Mouse (Mus musculus): ENCODE measurements around the gene Fam71b. TPM values are rescaled to one million over a fixed set of nuclear protein-coding genes. Genes with fewer than 3 reads are reported as not detected.
"Not testable (repeated sequence)": the region's sequence is repeated elsewhere in the genome, so short reads cannot be mapped to it uniquely, and the experiment has no call there.

Fam71b gene
- polyA plus RNA-seq, 1 experiment from 2014 or later, result not detected

DNA sequence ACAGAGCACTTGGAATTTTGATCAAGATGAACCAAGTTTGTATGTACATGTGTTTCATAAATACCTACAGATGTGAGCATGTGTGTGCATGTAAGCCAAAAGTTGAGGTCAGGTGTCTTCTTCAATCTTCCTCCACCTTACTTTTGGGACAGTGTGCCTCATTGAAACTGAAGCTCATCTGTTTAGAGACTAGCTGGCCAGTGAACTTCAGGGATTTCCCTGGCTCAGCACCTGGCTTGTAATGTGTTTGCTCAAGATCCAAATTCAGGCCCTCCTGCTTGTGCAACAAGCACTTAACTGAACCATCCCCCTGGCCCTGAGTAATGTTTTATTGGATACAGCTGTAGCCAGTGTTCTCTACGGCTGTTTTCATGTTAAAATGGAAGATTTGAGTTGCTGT is 22.1 kb downstream of the Fam71b start:
- no peak for TF ChIP-seq CTCF (IDR thresholded peaks at IDR 0.05; ENCODE audit: low read depth)
- no peak overlapping the region for H3K4me3 ChIP-seq (replicated peaks; ENCODE audit: low read depth, low read length)
- no peaks in the 10 kb centered on the region for H3K4me1 ChIP-seq (replicated peaks; ENCODE audit: insufficient read depth, low read length)
- H3K27me3 ChIP-seq (ENCODE audit: insufficient read depth, low read length), result no peaks in the 10 kb centered on the region
- no peak overlapping the region for H3K4me2 ChIP-seq (ENCODE audit: low read length)
- H3K36me3 ChIP-seq (ENCODE audit: insufficient read depth, low read length), result no peaks in the 10 kb centered on the region
- no peaks in the 10 kb centered on the region for H3K9me3 ChIP-seq (replicated peaks; ENCODE audit: low read length)
- DNase-seq (ENCODE audit: low spot score) (no peak), ATAC-seq (replicated peaks; ENCODE audit: low FRiP score, low read depth) (no peak)
- H3K9ac ChIP-seq (ENCODE audit: low read depth, low read length), result no peak overlapping the region
- H3K27ac ChIP-seq, result no peak overlapping the region
- 46% methylated on average over 1 of the region's 1 CpGs for WGBS

DNA sequence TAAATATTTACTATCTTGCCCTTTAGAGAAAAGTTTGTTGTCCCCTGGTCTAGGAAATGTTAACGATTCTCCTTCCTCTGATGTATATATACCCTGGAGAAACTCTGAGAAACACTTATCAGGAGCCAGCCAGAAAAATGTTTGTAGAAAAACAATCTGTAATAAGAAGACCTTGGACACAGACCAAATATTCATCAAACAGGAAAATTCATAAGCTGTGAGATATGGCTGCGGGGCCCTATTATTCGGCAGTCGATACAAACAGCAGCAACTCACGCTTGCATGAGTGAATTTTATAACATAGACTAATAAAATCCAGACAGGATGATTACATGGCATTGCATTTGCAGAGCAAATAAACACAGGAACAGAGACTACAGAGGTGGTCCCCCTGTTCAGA is 22.5 kb downstream of the Fam71b start:
- Histone ChIP-seq H3K4me3 (replicated peaks; ENCODE audit: low read depth, low read length) (no peak overlapping the region), H3K9ac (ENCODE audit: low read depth, low read length) (no peak overlapping the region), H3K9me3 (replicated peaks; ENCODE audit: low read length) (no peaks in the 10 kb centered on the region), H3K27ac (no peak overlapping the region), H3K27me3 (ENCODE audit: insufficient read depth, low read length) (no peaks in the 10 kb centered on the region), H3K4me1 (replicated peaks; ENCODE audit: insufficient read depth, low read length) (no peaks in the 10 kb centered on the region), H3K36me3 (ENCODE audit: insufficient read depth, low read length) (no peaks in the 10 kb centered on the region), H3K4me2 (ENCODE audit: low read length) (no peak overlapping the region)
- ATAC-seq (replicated peaks; ENCODE audit: low FRiP score, low read depth) (no peak), DNase-seq (ENCODE audit: low spot score) (no peak)
- whole genome bisulfite sequencing, result 63% methylated on average over 5 of the region's 5 CpGs
- TF ChIP-seq CTCF (IDR thresholded peaks at IDR 0.05; ENCODE audit: low read depth), result no peak

DNA sequence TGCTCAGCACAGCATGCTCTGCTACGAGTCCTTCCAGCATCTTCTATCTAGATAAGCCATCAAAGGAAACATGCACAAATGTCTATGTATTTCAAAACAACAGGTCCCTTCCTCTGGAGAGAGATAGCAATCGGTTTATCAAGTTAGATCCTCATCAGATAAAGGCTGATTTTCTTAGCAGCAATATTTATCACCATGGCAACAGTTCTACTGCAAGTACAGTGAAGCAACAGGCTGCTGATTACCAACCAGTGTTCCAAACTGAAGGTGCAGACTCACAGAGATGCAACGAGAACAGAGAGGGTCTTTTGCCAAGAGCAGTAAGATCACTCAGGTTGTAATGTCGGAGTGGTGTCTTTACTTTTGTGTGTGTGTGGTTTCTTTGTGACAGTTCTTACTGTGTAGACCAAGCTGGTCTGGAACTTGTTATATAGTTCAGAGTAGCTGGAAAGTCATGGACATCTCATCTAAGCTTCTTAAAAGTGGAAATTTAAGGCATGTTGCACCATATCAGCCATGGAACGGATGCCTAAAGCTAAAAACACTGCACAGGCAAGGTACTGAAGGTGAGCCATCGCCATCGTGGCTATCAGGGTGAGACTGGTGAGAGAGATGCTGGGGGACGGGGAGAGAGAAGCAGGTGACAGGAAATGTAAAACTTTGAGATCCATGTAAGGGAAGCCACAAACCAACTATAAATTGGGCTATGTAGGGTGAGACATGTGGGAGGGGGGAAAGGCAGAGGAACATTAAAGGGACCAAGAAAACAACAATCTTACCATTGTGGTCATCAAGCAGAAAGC is 24.9 kb downstream of the Fam71b start:
- no peak overlapping the region for H3K27ac ChIP-seq
- no peak overlapping the region for H3K4me2 ChIP-seq (ENCODE audit: low read length)
- H3K36me3 ChIP-seq (ENCODE audit: insufficient read depth, low read length), result no peaks in the 10 kb centered on the region
- H3K4me3 ChIP-seq (replicated peaks; ENCODE audit: low read depth, low read length), result no peak overlapping the region
- WGBS, result 78% methylated on average over 8 of the region's 8 CpGs
- H3K9ac ChIP-seq (ENCODE audit: low read depth, low read length), result no peak overlapping the region
- TF ChIP-seq CTCF (IDR thresholded peaks at IDR 0.05; ENCODE audit: low read depth), result no peak
- H3K9me3 ChIP-seq (replicated peaks; ENCODE audit: low read length), result no peaks in the 10 kb centered on the region
- no peaks in the 10 kb centered on the region for H3K27me3 ChIP-seq (ENCODE audit: insufficient read depth, low read length)
- no peak for DNase-seq (ENCODE audit: low spot score)
- ATAC-seq (replicated peaks; ENCODE audit: low FRiP score, low read depth), result no peak
- no peaks in the 10 kb centered on the region for H3K4me1 ChIP-seq (replicated peaks; ENCODE audit: insufficient read depth, low read length)

DNA sequence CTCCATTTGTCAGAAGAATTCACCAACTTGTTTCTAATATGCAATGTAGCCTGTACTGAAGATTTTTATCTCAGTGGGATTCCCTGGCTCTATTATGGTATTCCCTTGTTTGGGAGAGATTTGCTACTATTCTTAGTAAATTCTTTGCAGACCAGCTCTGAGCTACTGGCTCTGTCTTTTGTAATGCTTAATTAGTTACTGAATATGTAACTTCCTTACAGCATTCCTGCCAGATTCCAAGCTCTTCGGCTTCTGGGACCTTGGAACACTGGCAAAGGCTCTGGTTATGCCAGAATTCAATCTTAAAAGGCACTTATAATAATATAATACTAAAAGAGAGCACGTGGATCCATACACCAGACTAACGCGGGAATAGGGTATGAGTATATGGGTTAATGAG is 31.8 kb downstream of the Fam71b start:
- H3K9me3 ChIP-seq (replicated peaks; ENCODE audit: low read length); H3K36me3 ChIP-seq (ENCODE audit: insufficient read depth, low read length); ATAC-seq (replicated peaks; ENCODE audit: low FRiP score, low read depth); H3K27me3 ChIP-seq (ENCODE audit: insufficient read depth, low read length); H3K4me2 ChIP-seq (ENCODE audit: low read length); H3K9ac ChIP-seq (ENCODE audit: low read depth, low read length); H3K4me1 ChIP-seq (replicated peaks; ENCODE audit: insufficient read depth, low read length); DNase-seq (ENCODE audit: low spot score); H3K4me3 ChIP-seq (replicated peaks; ENCODE audit: low read depth, low read length): not testable (repeated sequence)
- 0 out of 2 replicates have a peak overlapping the region, but pooled peaks have one; percentile 19 for H3K27ac ChIP-seq
- WGBS, result 35% methylated on average over 4 of the region's 4 CpGs

DNA sequence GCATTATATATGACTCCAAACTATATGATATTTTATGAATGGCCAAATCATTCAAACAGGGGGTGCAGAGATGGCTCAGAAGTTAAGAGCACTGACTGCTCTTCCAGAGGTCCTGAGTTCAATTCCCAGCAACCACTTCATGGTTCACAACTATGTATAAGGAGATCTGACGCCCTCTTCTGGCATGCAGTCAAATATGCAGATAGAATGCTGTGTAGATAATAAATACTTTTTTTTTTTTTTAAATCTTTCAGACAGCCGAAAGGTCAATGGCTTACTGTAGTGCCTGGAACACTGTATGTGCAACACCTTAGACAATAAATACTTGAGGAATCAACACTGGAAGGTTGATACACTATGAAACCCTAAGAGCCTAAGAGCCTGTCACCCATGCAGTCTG is 33.8 kb downstream of the Fam71b start:
- Histone ChIP-seq H3K9me3 (replicated peaks; ENCODE audit: low read length) (no peaks in the 10 kb centered on the region), H3K27ac (no peak overlapping the region), H3K4me2 (ENCODE audit: low read length) (no peak overlapping the region), H3K9ac (ENCODE audit: low read depth, low read length) (no peak overlapping the region), H3K27me3 (ENCODE audit: insufficient read depth, low read length) (no peaks in the 10 kb centered on the region), H3K4me3 (replicated peaks; ENCODE audit: low read depth, low read length) (no peak overlapping the region), H3K36me3 (ENCODE audit: insufficient read depth, low read length) (no peaks in the 10 kb centered on the region), H3K4me1 (replicated peaks; ENCODE audit: insufficient read depth, low read length) (no peaks in the 10 kb centered on the region)
- ATAC-seq (replicated peaks; ENCODE audit: low FRiP score, low read depth), result no peak
- no peak for DNase-seq (ENCODE audit: low spot score)
- WGBS, result 94% methylated on average over 2 of the region's 2 CpGs
- TF ChIP-seq CTCF (IDR thresholded peaks at IDR 0.05; ENCODE audit: low read depth), result no peak

DNA sequence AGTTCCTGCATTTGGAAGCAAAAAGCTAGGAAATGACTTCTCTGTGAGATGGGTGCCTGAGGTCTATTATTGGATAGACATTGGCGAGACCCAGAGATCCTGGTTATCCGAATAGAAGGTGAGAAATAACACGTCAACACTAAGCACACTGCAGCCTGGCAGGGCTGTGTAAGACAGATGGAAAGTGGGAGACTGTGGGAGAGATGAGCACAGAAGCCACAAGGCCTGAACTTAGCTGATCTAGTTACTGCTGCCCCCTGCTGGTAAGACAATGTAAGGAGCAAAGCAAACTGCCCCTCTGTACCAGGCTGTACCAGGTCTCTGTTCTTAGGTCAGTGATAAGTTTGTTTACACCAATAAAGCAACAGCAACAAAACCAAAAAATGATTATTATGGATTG is 34.8 kb downstream of the Fam71b start:
- 27% methylated on average over 3 of the region's 3 CpGs for WGBS
- H3K9me3 ChIP-seq (replicated peaks; ENCODE audit: low read length), result no peaks in the 10 kb centered on the region

GRCm38 (mm10) chr11:46435363-46435762 is 39.0 kb downstream of the Fam71b start:
- Histone ChIP-seq H3K27me3 (ENCODE audit: insufficient read depth, low read length) (no peaks in the 10 kb centered on the region), H3K4me3 (replicated peaks; ENCODE audit: low read depth, low read length) (no peak overlapping the region), H3K4me2 (ENCODE audit: low read length) (no peak overlapping the region), H3K36me3 (ENCODE audit: insufficient read depth, low read length) (0 out of 2 replicates have a peak, but pooled peaks cover 5% of the 10 kb centered on the region), H3K9ac (ENCODE audit: low read depth, low read length) (no peak overlapping the region), H3K4me1 (replicated peaks; ENCODE audit: insufficient read depth, low read length) (no peaks in the 10 kb centered on the region), H3K9me3 (replicated peaks; ENCODE audit: low read length) (no peaks in the 10 kb centered on the region), H3K27ac (no peak overlapping the region)
- TF ChIP-seq CTCF (IDR thresholded peaks at IDR 0.05; ENCODE audit: low read depth), result no peak
- DNase-seq (ENCODE audit: low spot score) (no peak), ATAC-seq (replicated peaks; ENCODE audit: low FRiP score, low read depth) (no peak)

More for the DNA sequence above, 34.8 kb downstream of the Fam71b start:
- H3K27me3 ChIP-seq (ENCODE audit: insufficient read depth, low read length), result no peaks in the 10 kb centered on the region
- peak; percentile 80 for ATAC-seq (replicated peaks; ENCODE audit: low FRiP score, low read depth)
- H3K4me1 ChIP-seq (replicated peaks; ENCODE audit: insufficient read depth, low read length), result no peaks in the 10 kb centered on the region
- H3K4me2 ChIP-seq (ENCODE audit: low read length), result no peak overlapping the region
- TF ChIP-seq CTCF (IDR thresholded peaks at IDR 0.05; ENCODE audit: low read depth), result peak; percentile 94
- no peak overlapping the region for H3K4me3 ChIP-seq (replicated peaks; ENCODE audit: low read depth, low read length)
- H3K36me3 ChIP-seq (ENCODE audit: insufficient read depth, low read length), result no peaks in the 10 kb centered on the region
- H3K9ac ChIP-seq (ENCODE audit: low read depth, low read length), result no peak overlapping the region
- H3K27ac ChIP-seq, result no peak overlapping the region
- DNase-seq (ENCODE audit: low spot score), result peak; percentile 92

Measured in kidney, postnatal 0 days (tissue).